Mouse (Mus musculus) hindbrain, embryonic 14.5 days (tissue): ENCODE data around the gene Man1a2. TPM values are rescaled to one million over a fixed set of nuclear protein-coding genes. Genes with fewer than 3 reads are reported as not detected.

ENCODE experiments used
- ATAC-seq: fragments of 200-750 bp; cut with Nextera tagmentation; 2 replicates; pipeline ENCODE4 v1.8.0; 2017; ENCODE audit warnings: moderate number of reproducible peaks, mild to moderate bottlenecking, moderate TSS enrichment, moderate library complexity; ENCODE audit not compliant: low FRiP score
- DNase-seq: peaks from one replicate; pipeline ENCODE4 v3.0.0-alpha.2; 2015; ENCODE audit warnings: low spot score
- H3K27ac ChIP-seq: fragments of 300-500 bp; sonication (generic); 2 replicates; pipeline ENCODE4 v1.5.1; 2014; ENCODE audit warnings: mild to moderate bottlenecking, moderate library complexity
- H3K27me3 ChIP-seq: fragments of 300-500 bp; sonication (generic); 2 replicates; pipeline ENCODE4 v1.6.1; 2014; ENCODE audit warnings: mild to moderate bottlenecking, low read length, mixed read lengths; ENCODE audit not compliant: control insufficient read depth, insufficient read depth
- H3K36me3 ChIP-seq: fragments of 300-500 bp; sonication (generic); replicated peaks from 2 replicates; pipeline ENCODE4 v1.6.1; 2014; ENCODE audit not compliant: control insufficient read depth, insufficient read depth
- H3K4me1 ChIP-seq: fragments of 300-500 bp; sonication (generic); replicated peaks from 2 replicates; pipeline ENCODE4 v1.6.1; 2014; ENCODE audit warnings: antibody characterized with exemption, low read length, mixed read lengths; ENCODE audit not compliant: control insufficient read depth, insufficient read depth
- H3K4me2 ChIP-seq: fragments of 300-500 bp; sonication (generic); replicated peaks from 2 replicates; pipeline ENCODE4 v1.6.1; 2014; ENCODE audit warnings: mild to moderate bottlenecking, moderate library complexity
- H3K4me3 ChIP-seq: fragments of 300-500 bp; sonication (generic); replicated peaks from 2 replicates; pipeline ENCODE4 v1.5.1; 2014; ENCODE audit warnings: mild to moderate bottlenecking, low read length
- H3K9ac ChIP-seq: fragments of 300-500 bp; sonication (generic); 2 replicates; pipeline ENCODE4 v1.6.1; 2014
- H3K9me3 ChIP-seq: fragments of 300-500 bp; sonication (generic); 2 replicates; pipeline ENCODE4 v1.6.1; 2016; ENCODE audit warnings: low read length; ENCODE audit not compliant: control insufficient read depth
- WGBS: fragments of 180-500 bp; shearing (Covaris S2); extraction: QIAGEN DNeasy Blood & Tissue Kit; methylation state at CpG from one replicate; pipeline ENCODE4 v1.1.7; 2014; 5-methylcytosine and 5-hydroxymethylcytosine counted together
- polyA plus RNA-seq: library from polyadenylated mRNA; unstranded; fragments of >200 nt; fragmentation: Nextera tagmentation; extraction: Ambion mirVana; gene quantifications from 2 replicates; pipeline ENCODE4 v1.2.1, GENCODE M21; 2014

Gene Man1a2
- polyA plus RNA-seq, 1 experiment from 2014 or later, result 65.3 TPM

- no peaks in the 10 kb centered on the region for H3K9me3 ChIP-seq
- no peaks in the 10 kb centered on the region for H3K4me1 ChIP-seq
- no peak overlapping the region for H3K27ac ChIP-seq
- H3K4me3 ChIP-seq, result no peak overlapping the region
- H3K9ac ChIP-seq, result no peak overlapping the region
- no peaks in the 10 kb centered on the region for H3K36me3 ChIP-seq
- 87% methylated on average over 1 of the region's 3 CpGs for WGBS
- DNase-seq (no peak), ATAC-seq (no peak)
- no peaks in the 10 kb centered on the region for H3K27me3 ChIP-seq
- no peak overlapping the region for H3K4me2 ChIP-seq
Observed at GRCm38 (mm10) chr3:100552171-100552570, 133.1 kb downstream of the Man1a2 start.

- no peaks in the 10 kb centered on the region for H3K9me3 ChIP-seq
- WGBS, result 83% methylated on average over 3 of the region's 3 CpGs
Observed at GRCm38 (mm10) chr3:100547913-100548292, 137.4 kb downstream of the Man1a2 start.

GRCm38 (mm10) chr3:100547162-100547912 lies 138.0 kb downstream of the Man1a2 start:
- no peak overlapping the region for H3K9ac ChIP-seq
- no peaks in the 10 kb centered on the region for H3K36me3 ChIP-seq
- H3K27me3 ChIP-seq, result no peaks in the 10 kb centered on the region
- H3K4me2 ChIP-seq, result no peak overlapping the region
- H3K27ac ChIP-seq, result no peak overlapping the region
- no peaks in the 10 kb centered on the region for H3K4me1 ChIP-seq
- ATAC-seq, result no peak
- H3K9me3 ChIP-seq, result no peaks in the 10 kb centered on the region
- H3K4me3 ChIP-seq, result no peak overlapping the region
- no peak for DNase-seq
- whole genome bisulfite sequencing, result 88% methylated on average over 10 of the region's 10 CpGs

More at GRCm38 (mm10) chr3:100547913-100548292, 137.4 kb downstream of the Man1a2 start:
- Histone ChIP-seq H3K4me1 (no peaks in the 10 kb centered on the region), H3K9ac (no peak overlapping the region), H3K27ac (no peak overlapping the region), H3K4me2 (no peak overlapping the region), H3K4me3 (no peak overlapping the region), H3K27me3 (no peaks in the 10 kb centered on the region), H3K36me3 (no peaks in the 10 kb centered on the region)
- DNase-seq (no peak), ATAC-seq (no peak)

GRCm38 (mm10) chr3:100536686-100537085 lies 148.6 kb downstream of the Man1a2 start:
- H3K9me3 ChIP-seq, result no peaks in the 10 kb centered on the region
- ATAC-seq, result no peak
- DNase-seq, result no peak
- no peaks in the 10 kb centered on the region for H3K27me3 ChIP-seq
- no peaks in the 10 kb centered on the region for H3K36me3 ChIP-seq
- no peaks in the 10 kb centered on the region for H3K4me1 ChIP-seq
- H3K4me2 ChIP-seq, result no peak overlapping the region
- H3K4me3 ChIP-seq, result no peak overlapping the region
- no peak overlapping the region for H3K9ac ChIP-seq
- no peak overlapping the region for H3K27ac ChIP-seq
- 97% methylated on average over 2 of the region's 2 CpGs for WGBS

- H3K4me3 ChIP-seq, result no peak overlapping the region
- no peaks in the 10 kb centered on the region for H3K36me3 ChIP-seq
- ATAC-seq (no peak), DNase-seq (no peak)
- no peaks in the 10 kb centered on the region for H3K9me3 ChIP-seq
- no peak overlapping the region for H3K4me2 ChIP-seq
- H3K27me3 ChIP-seq, result no peaks in the 10 kb centered on the region
- H3K27ac ChIP-seq, result no peak overlapping the region
- no peaks in the 10 kb centered on the region for H3K4me1 ChIP-seq
- no peak overlapping the region for H3K9ac ChIP-seq
- 77% methylated on average over 4 of the region's 4 CpGs for WGBS
Observed at GRCm38 (mm10) chr3:100535902-100536301, 149.4 kb downstream of the Man1a2 start.

GRCm38 (mm10) chr3:100535298-100535697 lies 150.0 kb downstream of the Man1a2 start:
- Histone ChIP-seq H3K4me2 (no peak overlapping the region), H3K36me3 (no peaks in the 10 kb centered on the region), H3K4me3 (no peak overlapping the region), H3K27me3 (no peaks in the 10 kb centered on the region), H3K9me3 (no peaks in the 10 kb centered on the region), H3K9ac (no peak overlapping the region), H3K27ac (no peak overlapping the region), H3K4me1 (no peaks in the 10 kb centered on the region)
- WGBS, result 62% methylated on average over 3 of the region's 3 CpGs
- ATAC-seq (no peak), DNase-seq (no peak)

- H3K4me3 ChIP-seq, result no peak overlapping the region
- DNase-seq (no peak), ATAC-seq (no peak)
- WGBS, result 86% methylated on average over 3 of the region's 3 CpGs
- no peak overlapping the region for H3K9ac ChIP-seq
- no peaks in the 10 kb centered on the region for H3K36me3 ChIP-seq
- no peak overlapping the region for H3K27ac ChIP-seq
- H3K4me2 ChIP-seq, result no peak overlapping the region
- H3K27me3 ChIP-seq, result no peaks in the 10 kb centered on the region
- H3K9me3 ChIP-seq, result no peaks in the 10 kb centered on the region
- no peaks in the 10 kb centered on the region for H3K4me1 ChIP-seq
Observed at GRCm38 (mm10) chr3:100534394-100534793, 150.9 kb downstream of the Man1a2 start.

- Histone ChIP-seq H3K9me3 (no peaks in the 10 kb centered on the region), H3K36me3 (no peaks in the 10 kb centered on the region), H3K4me3 (no peak overlapping the region), H3K27me3 (no peaks in the 10 kb centered on the region), H3K27ac (no peak overlapping the region), H3K9ac (no peak overlapping the region), H3K4me1 (no peaks in the 10 kb centered on the region), H3K4me2 (no peak overlapping the region)
- DNase-seq (no peak), ATAC-seq (no peak)
Observed at GRCm38 (mm10) chr3:100533429-100533828, 151.9 kb downstream of the Man1a2 start.

- Histone ChIP-seq H3K4me2 (no peak overlapping the region), H3K9ac (no peak overlapping the region), H3K4me3 (no peak overlapping the region), H3K36me3 (no peaks in the 10 kb centered on the region), H3K27ac (no peak overlapping the region), H3K9me3 (no peaks in the 10 kb centered on the region), H3K27me3 (no peaks in the 10 kb centered on the region), H3K4me1 (no peaks in the 10 kb centered on the region)
- no peak for ATAC-seq
- 95% methylated on average over 5 of the region's 5 CpGs for WGBS
- no peak for DNase-seq
Observed at GRCm38 (mm10) chr3:100530919-100531318, 154.4 kb downstream of the Man1a2 start.
